Mouse (Mus musculus) hindbrain, embryonic 10.5 days (tissue): ENCODE measurements around the gene Megf6. TPM values are rescaled to one million over a fixed set of nuclear protein-coding genes. Genes with fewer than 3 reads are reported as not detected.
A peak's percentile ranks its signal among the peaks of the same experiment; 100 is the strongest.

Experiments
- DNase-seq: peaks from one replicate; pipeline ENCODE4 v3.0.0-alpha.2; 2017; ENCODE audit warnings: low spot score
- H3K27ac ChIP-seq: fragments of 300-500 bp; sonication (generic); 2 replicates; pipeline ENCODE4 v1.5.1; 2016; ENCODE audit warnings: mild to moderate bottlenecking, moderate library complexity
- H3K27me3 ChIP-seq: fragments of 300-500 bp; sonication (generic); 2 replicates; pipeline ENCODE4 v1.6.1; 2016; ENCODE audit warnings: mild to moderate bottlenecking; ENCODE audit not compliant: poor library complexity, insufficient read depth, severe bottlenecking
- H3K36me3 ChIP-seq: fragments of 300-500 bp; sonication (generic); 2 replicates; pipeline ENCODE4 v1.6.1; 2016; ENCODE audit warnings: mild to moderate bottlenecking, moderate library complexity
- H3K4me1 ChIP-seq: fragments of 300-500 bp; sonication (generic); replicated peaks from 2 replicates; pipeline ENCODE4 v1.6.1; 2016; ENCODE audit warnings: mild to moderate bottlenecking
- H3K4me3 ChIP-seq: fragments of 300-500 bp; sonication (generic); 2 replicates; pipeline ENCODE4 v1.5.1; 2016; ENCODE audit warnings: mild to moderate bottlenecking, moderate library complexity
- H3K9me3 ChIP-seq: fragments of 300-500 bp; sonication (generic); 2 replicates; pipeline ENCODE4 v1.6.1; 2016; ENCODE audit warnings: mild to moderate bottlenecking, moderate library complexity
- WGBS: fragments of 180-500 bp; shearing (Covaris S2); methylation state at CpG from one replicate; pipeline ENCODE4 v1.1.7; 2016; 5-methylcytosine and 5-hydroxymethylcytosine counted together
- polyA plus RNA-seq: library from polyadenylated mRNA; unstranded; fragments of >200 nt; fragmentation: Nextera tagmentation; extraction: Ambion mirVana; gene quantifications from 2 replicates; pipeline ENCODE4 v1.2.1, GENCODE M21; 2016

The Megf6 gene
- polyA plus RNA-seq, 1 experiment from 2014 or later: 28.2 TPM

- Histone ChIP-seq H3K27ac (no peak overlapping the region), H3K4me1 (peaks cover 41% of the 10 kb centered on the region), H3K4me3 (peak overlapping the region; percentile 83), H3K27me3 (peaks cover 70% of the 10 kb centered on the region), H3K36me3 (peaks cover 9% of the 10 kb centered on the region), H3K9me3 (no peaks in the 10 kb centered on the region)
- WGBS: 2% methylated on average over 42 of the region's 42 CpGs
- no peak for DNase-seq
Measured at GRCm38 (mm10) chr4:154141009-154141867, 29.3 kb upstream of the Megf6 start.

- H3K27me3 ChIP-seq: peaks cover 58% of the 10 kb centered on the region
Measured at GRCm38 (mm10) chr4:154142211-154143040, 28.1 kb upstream of the Megf6 start, which contains the start of gene Wrap73. Wrap73 (plus strand) TSS chr4:154142372.

GRCm38 (mm10) chr4:154144712-154145111, 25.8 kb upstream of the Megf6 start:
- Histone ChIP-seq H3K27ac (no peak overlapping the region), H3K4me3 (no peak overlapping the region), H3K9me3 (no peaks in the 10 kb centered on the region), H3K4me1 (peaks cover 32% of the 10 kb centered on the region), H3K36me3 (peaks cover 43% of the 10 kb centered on the region), H3K27me3 (peaks cover 36% of the 10 kb centered on the region)
- DNase-seq: no peak
- 80% methylated on average over 3 of the region's 3 CpGs for WGBS

More at GRCm38 (mm10) chr4:154142211-154143040, 28.1 kb upstream of the Megf6 start, which contains the start of gene Wrap73:
- 3% methylated on average over 49 of the region's 49 CpGs for WGBS
- Histone ChIP-seq H3K4me3 (peak within 1 kb of the TSS; percentile 83), H3K4me1 (peaks cover 41% of the 10 kb centered on the region), H3K27ac (peak within 1 kb of the TSS; percentile 88), H3K36me3 (peaks cover 20% of the 10 kb centered on the region), H3K9me3 (no peaks in the 10 kb centered on the region)
- peak; percentile 93 for DNase-seq

- no peak overlapping the region for H3K27ac ChIP-seq
- H3K36me3 ChIP-seq: peaks cover 60% of the 10 kb centered on the region
- peaks cover 16% of the 10 kb centered on the region for H3K4me1 ChIP-seq
- 89% methylated on average over 10 of the region's 10 CpGs for WGBS
- H3K9me3 ChIP-seq: no peaks in the 10 kb centered on the region
- H3K4me3 ChIP-seq: no peak overlapping the region
- peaks cover 19% of the 10 kb centered on the region for H3K27me3 ChIP-seq
- DNase-seq: no peak
Measured at GRCm38 (mm10) chr4:154146342-154146741, 24.2 kb upstream of the Megf6 start.

GRCm38 (mm10) chr4:154154104-154154503, 16.4 kb upstream of the Megf6 start:
- no peak for DNase-seq
- no peak overlapping the region for H3K4me3 ChIP-seq
- peaks cover 17% of the 10 kb centered on the region for H3K4me1 ChIP-seq
- no peaks in the 10 kb centered on the region for H3K27me3 ChIP-seq
- 76% methylated on average over 11 of the region's 11 CpGs for WGBS
- H3K9me3 ChIP-seq: no peaks in the 10 kb centered on the region
- H3K36me3 ChIP-seq: peaks cover 97% of the 10 kb centered on the region
- H3K27ac ChIP-seq: no peak overlapping the region

- no peaks in the 10 kb centered on the region for H3K27me3 ChIP-seq
- 85% methylated on average over 7 of the region's 7 CpGs for WGBS
- no peak overlapping the region for H3K27ac ChIP-seq
- DNase-seq: no peak
- H3K9me3 ChIP-seq: no peaks in the 10 kb centered on the region
- H3K4me3 ChIP-seq: no peak overlapping the region
- H3K4me1 ChIP-seq: peaks cover 30% of the 10 kb centered on the region
- peaks cover 78% of the 10 kb centered on the region for H3K36me3 ChIP-seq
Measured at GRCm38 (mm10) chr4:154156050-154156449, 14.5 kb upstream of the Megf6 start.

GRCm38 (mm10) chr4:154157970-154158662, 12.4 kb upstream of the Megf6 start:
- 92% methylated on average over 14 of the region's 14 CpGs for WGBS
- no peaks in the 10 kb centered on the region for H3K27me3 ChIP-seq
- no peak for DNase-seq
- H3K9me3 ChIP-seq: no peaks in the 10 kb centered on the region
- no peak overlapping the region for H3K4me3 ChIP-seq
- peaks cover 37% of the 10 kb centered on the region for H3K4me1 ChIP-seq
- H3K36me3 ChIP-seq: peaks cover 57% of the 10 kb centered on the region
- H3K27ac ChIP-seq: no peak overlapping the region

GRCm38 (mm10) chr4:154159002-154159401, 11.5 kb upstream of the Megf6 start:
- H3K9me3 ChIP-seq: no peaks in the 10 kb centered on the region
- H3K4me3 ChIP-seq: peak overlapping the region; percentile 96
- H3K36me3 ChIP-seq: peaks cover 51% of the 10 kb centered on the region
- peaks cover 37% of the 10 kb centered on the region for H3K4me1 ChIP-seq
- 23% methylated on average over 6 of the region's 6 CpGs for WGBS
- no peaks in the 10 kb centered on the region for H3K27me3 ChIP-seq
- peak; percentile 86 for DNase-seq
- H3K27ac ChIP-seq: no peak overlapping the region

- H3K27me3 ChIP-seq: no peaks in the 10 kb centered on the region
- peak overlapping the region; percentile 96 for H3K4me3 ChIP-seq
- H3K4me1 ChIP-seq: peaks cover 32% of the 10 kb centered on the region
- H3K9me3 ChIP-seq: no peaks in the 10 kb centered on the region
- H3K36me3 ChIP-seq: peaks cover 40% of the 10 kb centered on the region
- WGBS: 3% methylated on average over 47 of the region's 47 CpGs
- peak overlapping the region; percentile 90 for H3K27ac ChIP-seq
- no peak for DNase-seq
Measured at GRCm38 (mm10) chr4:154159961-154160537, 10.5 kb upstream of the Megf6 start.

- WGBS: 1% methylated on average over 75 of the region's 75 CpGs
- Histone ChIP-seq H3K27ac (peak within 1 kb of the TSS; percentile 90), H3K9me3 (no peaks in the 10 kb centered on the region), H3K4me3 (peak within 1 kb of the TSS; percentile 96), H3K4me1 (peaks cover 25% of the 10 kb centered on the region), H3K27me3 (no peaks in the 10 kb centered on the region), H3K36me3 (peaks cover 33% of the 10 kb centered on the region)
- DNase-seq: peak; percentile 97
Measured at GRCm38 (mm10) chr4:154160538-154161390, 9.8 kb upstream of the Megf6 start, which contains the start of gene Tprgl. Tprgl (minus strand) TSS chr4:154160666.

- no peak overlapping the region for H3K4me3 ChIP-seq
- DNase-seq: peak; percentile 79
- peaks cover 6% of the 10 kb centered on the region for H3K27me3 ChIP-seq
- peaks cover 25% of the 10 kb centered on the region for H3K4me1 ChIP-seq
- no peaks in the 10 kb centered on the region for H3K9me3 ChIP-seq
- peaks cover 8% of the 10 kb centered on the region for H3K36me3 ChIP-seq
- H3K27ac ChIP-seq: no peak overlapping the region
- WGBS: 13% methylated on average over 7 of the region's 7 CpGs
Measured at GRCm38 (mm10) chr4:154163296-154163695, 7.2 kb upstream of the Megf6 start.
